Mouse (Mus musculus) heart, adult 11 months (tissue): ENCODE measurements around the gene Ascc3.
A peak's percentile ranks its signal among the peaks of the same experiment; 100 is the strongest.

Experiments
- DNase-seq: peaks from one replicate; pipeline ENCODE4 v3.0.0; 2022

Gene Ascc3

DNA sequence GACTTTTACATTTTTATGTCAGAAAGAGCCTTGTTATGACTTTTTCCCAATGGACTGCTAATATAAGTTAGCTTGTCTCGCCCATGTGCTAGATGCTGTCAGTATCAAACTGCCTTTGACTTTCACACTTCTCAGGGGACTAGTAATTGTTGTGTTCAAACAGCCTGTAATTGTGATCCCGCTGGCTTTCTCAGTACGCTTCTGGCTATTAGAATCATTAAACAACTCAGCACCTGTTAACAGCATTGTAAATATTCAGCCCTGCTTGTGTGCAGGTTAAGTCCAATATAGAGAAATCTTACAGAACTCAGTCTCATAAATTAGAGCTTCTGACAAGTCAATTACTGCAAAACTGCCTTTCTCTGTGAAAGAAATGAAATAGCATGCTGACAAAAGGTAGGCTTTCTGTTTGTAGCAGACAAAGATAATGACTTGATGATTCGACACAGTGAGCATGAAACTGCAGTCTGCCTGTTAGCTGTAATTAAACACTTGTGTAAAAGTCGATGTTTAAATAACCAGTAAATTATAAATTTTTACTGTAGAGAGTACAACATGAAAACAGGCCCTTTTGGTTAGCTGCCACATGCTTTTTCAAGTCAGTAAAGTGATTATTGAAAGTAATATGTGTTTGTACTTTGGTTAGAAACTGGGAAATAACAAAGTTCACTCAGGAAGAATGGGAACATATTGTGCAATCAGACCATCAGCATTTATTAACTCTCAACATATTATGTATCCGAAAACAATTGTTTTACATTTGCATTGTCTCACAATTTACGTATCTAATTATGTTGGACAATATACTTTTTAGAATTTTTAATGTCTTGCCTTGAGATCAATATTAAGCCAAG is 171.2 kb downstream of the Ascc3 start:
- no peak for DNase-seq

DNA sequence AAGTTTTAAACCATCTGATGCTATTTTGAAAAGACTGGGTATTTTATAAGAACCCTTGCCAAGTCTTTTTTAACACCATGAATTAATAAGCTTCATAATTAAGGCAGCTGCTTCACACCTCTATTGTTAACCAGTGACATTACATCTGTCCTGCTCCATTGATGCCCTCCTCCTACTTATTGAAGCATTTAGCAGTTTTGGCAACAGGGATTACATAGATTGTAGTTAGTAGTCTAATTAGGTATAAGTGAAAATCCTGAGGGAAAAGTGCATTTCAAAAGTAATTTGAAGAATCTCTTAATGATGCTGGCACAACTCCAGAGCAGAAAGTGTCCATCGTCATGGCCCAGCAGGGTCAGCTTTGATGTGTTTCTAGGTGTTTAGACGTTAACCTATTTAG is 180.3 kb downstream of the Ascc3 start:
- DNase-seq: no peak

DNA sequence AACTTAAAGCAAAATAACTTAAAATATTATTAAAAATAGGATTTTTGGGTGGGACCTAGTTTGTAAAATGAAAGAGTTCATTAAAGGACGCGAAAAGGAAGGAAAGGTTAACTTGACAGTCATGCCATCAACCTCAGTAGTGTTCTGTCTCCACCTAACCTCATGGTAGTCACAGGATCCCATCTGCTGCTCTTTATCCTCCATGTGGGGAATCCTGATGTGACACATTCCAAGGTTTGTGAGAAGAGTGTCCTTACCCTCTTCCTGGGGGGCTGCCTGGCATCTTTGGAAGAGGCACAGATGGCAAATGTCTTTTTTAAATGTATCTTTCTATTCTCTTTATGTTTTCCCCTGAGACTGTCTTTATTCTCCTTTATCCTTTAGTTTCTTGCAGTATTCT is 181.4 kb downstream of the Ascc3 start:
- DNase-seq: no peak

DNA sequence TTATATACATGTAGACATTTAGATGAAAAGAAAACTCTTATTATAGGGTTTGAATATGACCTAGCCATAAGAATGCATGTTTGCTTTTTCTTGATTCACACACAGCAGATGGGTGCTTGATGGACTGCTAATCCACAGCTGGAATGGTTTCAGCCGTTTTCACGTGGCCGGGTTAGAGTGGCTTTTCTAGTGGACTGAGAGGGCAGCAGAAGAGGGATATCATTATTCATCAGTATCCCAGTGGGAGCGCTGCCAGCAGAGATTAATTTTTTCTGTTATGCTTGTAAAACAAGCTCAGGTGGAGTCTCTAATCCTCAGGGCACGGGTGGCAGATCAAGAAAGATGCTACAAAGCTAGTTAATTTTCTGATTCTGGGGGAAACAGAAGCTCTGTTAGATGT is 200.4 kb downstream of the Ascc3 start:
- DNase-seq: no peak

DNA sequence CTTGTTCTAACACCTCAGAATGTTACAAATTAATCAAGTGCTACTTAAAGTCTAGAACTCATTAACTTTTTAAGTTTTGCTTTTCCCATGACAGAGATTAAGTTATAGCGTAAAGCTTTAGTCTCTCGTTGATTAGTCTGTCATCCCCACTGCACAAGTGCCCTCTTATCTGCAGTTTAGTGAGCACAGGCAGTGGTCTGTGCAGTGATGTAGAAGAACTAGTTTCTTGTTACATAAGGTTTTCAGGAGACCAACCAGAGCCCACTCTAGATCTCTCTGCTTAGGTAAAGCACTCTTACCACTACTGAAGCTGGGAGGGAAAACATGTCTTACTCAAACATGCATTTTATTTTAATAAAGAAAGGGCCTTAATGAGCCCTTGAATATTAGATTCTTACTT is 209.1 kb downstream of the Ascc3 start:
- DNase-seq: no peak

DNA sequence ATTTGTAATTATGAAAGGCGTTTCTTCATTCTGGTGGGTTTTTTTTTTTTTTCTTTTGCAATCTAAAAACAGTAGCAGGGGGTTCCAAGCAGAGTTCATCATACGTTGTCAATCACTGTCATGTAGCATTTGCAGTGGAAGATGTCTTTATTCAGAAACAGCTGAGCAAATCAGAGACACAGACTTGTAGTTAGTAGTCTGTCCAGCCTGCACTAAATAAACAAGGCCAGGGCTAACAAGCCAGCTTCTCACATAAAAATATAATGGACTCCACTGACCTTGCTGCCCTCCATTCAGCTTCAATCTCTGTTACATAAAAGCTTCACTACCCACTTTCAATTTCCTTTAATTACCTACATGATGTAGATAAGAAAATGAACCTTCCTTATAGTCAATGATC is 209.9 kb downstream of the Ascc3 start:
- no peak for DNase-seq

DNA sequence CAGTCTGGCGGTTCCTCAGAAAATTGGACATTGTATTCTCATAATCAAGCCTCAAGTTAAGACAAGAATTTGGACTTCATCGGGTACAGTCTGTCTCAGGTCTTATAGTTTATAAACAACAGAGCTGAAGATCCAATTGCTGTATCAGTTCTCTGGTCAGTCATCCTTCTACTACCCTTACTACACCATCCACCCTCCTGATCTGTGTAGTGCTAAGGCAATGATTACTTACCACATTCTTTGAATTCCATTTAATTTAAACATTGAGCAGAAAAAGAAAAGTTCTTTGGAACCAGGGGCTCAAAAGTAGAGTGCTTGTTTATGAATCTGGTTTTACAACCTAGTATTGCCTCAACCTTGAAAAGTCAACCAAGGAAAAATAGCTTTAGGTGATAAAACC is 213.7 kb downstream of the Ascc3 start:
- no peak for DNase-seq

DNA sequence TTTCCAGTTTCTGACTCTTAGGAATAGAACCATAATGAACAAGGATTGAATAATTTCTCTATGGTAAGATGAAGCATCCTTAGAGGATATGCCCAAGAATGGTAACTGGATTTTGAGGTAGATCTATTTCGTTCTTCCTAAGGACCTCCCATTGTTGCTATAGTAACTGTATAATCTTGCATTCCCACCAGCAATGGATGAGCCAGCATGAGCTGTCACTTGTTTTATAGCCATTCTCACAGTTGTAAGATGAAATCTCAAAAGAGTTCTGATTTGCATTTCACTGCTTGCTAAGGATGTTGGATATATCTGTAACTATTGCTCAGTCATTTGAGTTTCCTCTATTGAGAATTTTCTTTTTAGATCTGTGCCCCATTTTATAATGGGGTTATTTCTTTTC is 229.9 kb downstream of the Ascc3 start:
- DNase-seq: no peak

DNA sequence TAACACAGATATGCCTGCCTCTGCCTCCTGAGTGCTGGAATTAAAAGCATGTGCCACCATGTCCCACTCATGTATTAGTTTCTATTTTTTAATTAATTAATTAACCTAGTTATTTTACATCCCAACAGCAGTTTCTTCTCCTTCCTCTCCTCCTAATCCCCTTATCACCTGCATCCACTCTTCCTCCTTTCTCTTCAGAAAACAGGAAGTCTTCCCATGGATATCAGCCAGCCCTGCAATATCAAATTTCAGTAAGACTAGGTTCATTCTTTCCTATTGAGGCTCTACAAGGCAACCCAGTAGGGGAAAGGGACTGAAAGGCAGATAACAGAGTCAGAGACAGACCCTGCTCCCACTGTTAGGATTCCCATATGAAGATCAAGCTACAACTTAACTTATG is 234.4 kb downstream of the Ascc3 start:
- DNase-seq: no peak

DNA sequence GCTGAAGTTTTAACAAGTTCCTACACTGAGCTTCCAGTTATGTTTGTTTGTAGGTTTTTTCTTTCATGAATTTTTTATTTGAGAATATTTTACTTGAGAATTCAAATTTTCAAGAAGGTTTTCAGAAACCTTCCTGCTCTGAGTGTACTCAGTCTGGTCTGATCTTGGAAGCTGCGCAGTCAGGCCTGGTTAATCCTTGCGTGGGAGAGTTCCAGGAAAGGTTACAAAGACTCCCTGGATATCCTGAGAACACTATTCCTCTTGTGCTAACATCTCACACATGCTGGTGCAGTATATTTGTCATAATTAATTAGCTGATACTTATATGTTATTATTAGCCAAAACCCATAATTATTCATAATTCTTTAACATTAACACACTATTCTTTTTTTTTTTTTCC is 242.1 kb downstream of the Ascc3 start:
- DNase-seq: no peak

DNA sequence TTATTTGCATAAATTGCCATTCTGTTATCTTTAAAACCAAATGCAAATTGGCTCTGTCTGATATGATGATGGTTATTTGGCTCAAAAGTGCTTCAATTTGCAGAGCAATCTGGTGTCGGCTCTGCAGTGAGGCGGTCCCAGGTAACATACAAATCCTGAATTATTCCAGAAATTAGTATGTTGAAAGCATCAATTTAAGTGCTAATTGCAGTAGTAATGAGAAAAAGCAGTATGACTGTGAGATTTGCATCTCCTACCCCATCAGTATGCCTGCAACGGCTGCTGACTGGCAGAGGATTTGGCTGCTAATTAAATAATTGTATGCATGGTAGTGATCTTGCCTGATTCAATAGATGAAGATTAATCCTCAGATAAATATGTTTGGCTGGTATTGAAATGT is 250.9 kb downstream of the Ascc3 start:
- DNase-seq: no peak

DNA sequence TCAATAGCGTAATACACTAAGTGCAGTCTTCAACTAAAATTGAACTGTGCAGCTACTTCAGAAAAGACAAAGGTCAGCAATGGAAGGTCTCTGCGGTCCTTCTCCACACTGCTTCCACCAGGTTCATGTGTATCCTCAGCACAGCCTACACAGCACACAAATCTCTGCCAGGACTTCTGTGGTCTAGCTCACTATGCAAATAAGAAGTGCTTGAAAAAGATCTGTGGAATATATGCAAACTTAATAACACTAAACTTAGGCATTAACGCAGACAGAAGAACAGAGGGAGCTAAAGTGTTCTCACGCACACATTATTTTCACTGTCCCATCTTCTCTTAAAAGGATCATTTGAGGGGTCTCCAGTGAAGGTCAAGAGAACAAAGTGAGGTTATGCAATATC is 275.7 kb downstream of the Ascc3 start:
- DNase-seq: no peak

DNA sequence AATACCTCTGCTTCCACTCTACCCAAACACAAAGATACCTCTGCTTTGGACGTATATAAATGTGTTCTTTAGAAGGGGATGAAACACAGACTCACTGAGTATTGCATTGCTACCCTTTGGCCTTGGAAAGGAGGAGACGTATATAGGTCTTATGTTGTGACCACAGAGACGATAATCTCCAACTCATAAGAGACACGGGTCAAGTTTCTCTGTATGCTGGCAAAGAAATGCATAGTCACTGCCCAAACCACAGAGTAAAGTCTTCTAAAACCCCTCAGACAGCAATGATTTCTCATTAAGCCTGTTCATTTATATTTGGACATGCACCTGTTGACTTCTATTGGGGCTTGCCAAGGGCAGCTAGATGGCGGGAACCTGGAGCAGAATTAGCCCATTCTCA is 284.5 kb downstream of the Ascc3 start:
- no peak for DNase-seq

DNA sequence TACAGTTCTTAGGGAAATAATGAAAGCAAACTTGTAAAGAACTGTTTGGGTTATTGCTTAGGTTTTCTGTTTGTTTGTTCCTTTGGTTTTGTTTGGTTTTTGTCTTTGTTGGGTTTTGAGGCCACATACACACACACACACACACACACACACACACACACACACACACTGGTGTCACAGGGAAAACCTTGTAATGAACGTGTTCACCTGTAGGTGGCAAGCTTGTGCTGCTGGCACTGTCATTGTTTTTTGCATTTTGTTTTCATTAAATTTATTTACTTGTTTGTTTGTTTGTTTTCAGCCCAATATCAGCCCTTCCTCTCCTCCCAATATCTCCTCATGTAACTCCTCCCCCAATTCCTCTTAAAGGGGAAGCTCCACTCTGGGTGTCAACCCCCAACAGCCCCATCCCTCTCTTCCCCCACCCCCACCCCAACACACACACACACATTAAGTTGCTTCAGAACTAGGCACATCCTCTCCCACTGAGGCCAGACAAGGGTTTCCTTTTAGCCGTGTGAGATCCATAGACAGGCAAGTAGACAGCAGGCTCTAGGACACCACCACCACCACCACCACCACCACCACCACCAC is 289.1 kb downstream of the Ascc3 start:
- DNase-seq: no peak

DNA sequence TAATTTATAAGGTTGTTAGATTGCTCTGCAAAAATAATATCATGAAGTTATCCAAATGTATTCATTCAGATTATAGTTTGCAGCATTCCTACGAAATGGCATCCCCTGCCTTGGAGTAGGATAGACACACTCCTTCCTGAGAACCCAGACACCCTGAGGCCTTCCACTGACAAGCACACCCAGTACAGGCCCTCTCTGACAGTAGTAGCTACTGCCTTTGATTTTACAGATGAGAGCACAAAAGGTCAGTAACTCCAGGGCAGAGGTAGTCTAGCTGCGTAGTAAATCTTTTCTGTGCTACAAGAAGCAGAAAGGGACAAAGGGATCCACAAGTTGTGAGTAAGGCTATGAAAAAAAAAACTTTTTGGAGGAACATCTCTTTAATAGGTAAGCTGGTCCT is 289.9 kb downstream of the Ascc3 start:
- DNase-seq: no peak

DNA sequence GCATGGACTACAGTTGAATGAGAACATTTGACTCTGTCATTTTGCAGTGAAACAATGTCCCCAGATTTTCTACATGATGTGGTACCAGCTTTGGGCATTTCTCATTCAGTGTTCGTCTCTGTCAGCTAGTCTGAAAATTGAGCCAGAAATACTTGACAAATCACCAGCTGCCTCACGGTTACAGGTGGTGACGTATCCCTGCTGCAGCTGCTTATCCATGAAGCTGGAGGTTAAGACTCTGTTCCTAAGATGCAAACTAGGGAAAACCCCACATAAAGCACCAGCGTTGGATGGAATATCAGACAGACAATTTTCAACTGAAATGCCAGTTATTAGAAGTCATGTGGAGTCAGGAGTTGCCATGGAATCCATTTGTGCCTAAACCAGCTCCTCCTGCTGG is 293.8 kb downstream of the Ascc3 start:
- no peak for DNase-seq

DNA sequence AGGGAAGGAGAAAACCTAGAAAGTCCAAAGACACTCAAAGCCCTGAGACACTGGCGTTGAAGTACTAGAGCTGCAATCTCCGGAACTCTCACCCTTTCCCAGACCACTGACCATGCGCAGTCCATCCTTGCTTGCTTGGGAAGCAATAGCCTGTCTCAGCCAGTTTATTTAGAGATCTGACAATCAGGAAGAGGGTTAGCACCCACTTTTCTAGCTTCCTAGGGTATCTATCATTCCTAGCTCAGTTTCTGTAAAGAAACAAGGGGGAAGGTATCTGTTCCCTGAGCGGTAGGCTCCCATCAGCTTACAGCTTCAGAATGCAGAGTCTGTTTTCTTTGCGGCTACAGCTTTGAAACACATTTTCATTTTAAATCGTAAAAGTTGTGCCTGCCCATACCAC is 298.2 kb downstream of the Ascc3 start:
- DNase-seq: no peak

DNA sequence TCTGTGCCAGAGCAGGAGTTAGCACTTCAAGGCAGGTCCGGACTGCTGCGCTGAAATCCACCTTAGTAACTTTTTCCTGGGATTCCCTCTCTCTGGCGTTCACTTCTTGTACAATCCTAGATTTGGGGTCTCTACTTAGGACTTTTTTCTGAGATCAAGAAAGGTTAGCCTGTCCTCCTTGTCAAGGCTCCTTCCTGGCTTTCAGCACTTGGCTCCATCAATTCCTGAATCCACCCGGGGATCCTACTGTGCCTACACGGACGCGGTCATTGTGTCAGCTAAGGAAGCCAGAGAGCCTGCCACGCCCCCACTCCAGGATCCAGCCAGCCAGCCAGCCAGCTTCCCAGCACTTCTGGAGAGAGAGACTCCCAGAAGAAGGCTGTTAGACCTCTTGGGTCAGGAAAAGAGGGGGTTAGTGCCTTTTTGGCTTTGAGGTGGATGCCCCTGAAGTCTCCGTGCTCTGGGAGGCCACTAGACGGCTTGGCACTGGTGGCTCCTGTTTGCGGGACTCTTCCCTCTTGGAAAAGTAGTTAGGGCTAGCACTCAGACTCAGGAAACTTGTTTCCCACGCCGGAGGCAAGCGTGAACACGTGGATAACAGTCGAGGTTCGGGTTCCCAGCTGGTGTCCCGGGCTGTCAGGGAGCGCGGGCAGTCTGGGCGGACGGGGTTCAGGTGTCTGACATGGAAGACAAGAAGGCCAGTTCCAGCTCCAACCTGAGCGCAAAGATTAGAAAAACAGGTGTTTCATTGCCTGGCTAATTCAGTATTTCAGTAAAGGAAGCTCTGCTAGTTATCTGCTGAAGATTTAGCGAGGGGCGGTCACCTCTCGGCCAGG is 299.6 kb downstream of the Ascc3 start:
- DNase-seq: no peak

DNA sequence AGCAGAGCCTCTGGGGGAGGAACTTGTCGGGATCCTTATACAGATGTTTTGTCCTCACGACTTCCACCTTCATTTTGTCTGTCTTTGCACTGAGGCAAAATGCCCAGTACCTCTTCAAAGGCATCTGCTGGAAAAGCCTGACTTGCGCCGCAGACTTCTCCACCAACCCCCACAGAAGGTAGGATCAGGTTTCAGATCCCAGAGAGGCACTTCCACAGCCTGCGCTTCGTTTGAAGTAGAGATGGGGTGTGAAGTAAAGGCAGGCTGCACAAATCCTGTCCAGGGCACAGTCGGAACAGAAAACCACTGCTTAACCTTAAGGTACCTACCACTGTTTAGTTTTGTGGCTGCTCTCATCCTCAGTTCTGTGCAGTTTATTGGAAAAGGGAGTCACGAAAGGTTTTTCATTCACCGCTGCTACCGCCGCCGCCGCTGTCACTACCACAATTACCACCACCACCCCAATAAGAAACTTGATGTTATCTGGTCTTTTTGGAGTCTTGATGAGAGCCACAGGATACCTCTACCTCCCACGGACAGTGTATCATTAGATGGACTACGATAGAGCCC is 300.4 kb downstream of the Ascc3 start:
- no peak for DNase-seq

DNA sequence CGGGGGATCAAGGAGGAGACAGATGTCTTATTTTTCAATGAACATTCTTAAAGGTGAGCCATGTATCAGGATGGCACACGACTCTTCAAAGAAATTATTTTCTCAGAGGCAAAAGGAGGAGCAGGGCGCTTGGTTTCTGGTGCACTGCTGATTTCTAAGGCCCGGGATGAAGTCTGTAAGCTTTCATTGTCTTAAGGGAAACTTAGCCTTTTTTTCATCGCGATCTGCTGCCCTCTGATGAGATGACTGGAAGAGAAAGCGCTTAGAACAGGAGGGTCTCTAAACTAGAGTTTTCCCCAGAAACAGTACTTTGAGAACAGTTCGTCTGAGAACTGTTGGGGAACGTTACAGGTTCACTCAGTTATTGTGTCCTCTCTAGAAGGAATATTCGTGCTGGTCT is 301.1 kb downstream of the Ascc3 start:
- DNase-seq: no peak

DNA sequence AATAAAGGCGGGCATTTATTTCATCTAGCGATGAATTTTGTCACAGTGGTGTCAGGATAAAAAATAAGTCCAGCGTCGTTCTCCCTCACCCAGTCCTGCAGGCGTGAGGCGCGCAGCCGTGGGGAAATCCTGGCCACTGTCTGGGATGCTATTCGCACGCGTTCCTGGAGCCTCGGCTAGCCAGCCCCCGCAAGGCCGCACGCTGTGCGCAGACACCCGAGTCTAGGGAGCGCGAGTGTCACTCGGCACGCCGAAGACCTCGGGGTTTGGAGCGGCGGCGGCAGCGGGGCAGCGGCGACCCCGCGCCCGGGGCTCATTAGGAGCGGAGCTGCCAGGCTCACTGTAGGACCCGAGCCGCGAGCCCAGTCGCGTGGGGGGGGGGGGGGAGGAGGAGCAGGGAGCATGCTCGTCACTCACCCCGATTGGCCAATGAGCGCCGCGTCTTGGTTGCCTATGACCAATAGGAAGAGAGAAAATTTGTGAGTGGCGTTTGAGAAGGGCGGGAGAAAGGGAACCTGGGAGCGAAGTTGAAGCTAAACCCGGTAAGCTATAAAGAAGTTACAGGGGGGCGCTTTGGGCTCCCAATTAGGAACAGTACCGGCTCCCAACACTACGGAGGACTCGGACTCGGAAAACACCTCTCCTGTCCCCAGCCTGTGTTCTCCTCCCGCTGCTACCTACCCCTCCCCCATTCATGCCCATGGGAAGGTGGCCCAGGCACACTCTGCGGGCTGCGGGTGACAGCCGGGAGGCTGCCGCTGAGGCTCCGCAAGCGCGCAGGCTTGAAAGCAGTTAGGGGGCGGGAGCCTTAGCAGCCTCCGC is 301.9 kb downstream of the Ascc3 start, which contains the start of gene Sim1:
Gene Sim1, plus strand, starts transcription at position 585 of the 822 bp plus-strand sequence.
- DNase-seq: peak; percentile 92

DNA sequence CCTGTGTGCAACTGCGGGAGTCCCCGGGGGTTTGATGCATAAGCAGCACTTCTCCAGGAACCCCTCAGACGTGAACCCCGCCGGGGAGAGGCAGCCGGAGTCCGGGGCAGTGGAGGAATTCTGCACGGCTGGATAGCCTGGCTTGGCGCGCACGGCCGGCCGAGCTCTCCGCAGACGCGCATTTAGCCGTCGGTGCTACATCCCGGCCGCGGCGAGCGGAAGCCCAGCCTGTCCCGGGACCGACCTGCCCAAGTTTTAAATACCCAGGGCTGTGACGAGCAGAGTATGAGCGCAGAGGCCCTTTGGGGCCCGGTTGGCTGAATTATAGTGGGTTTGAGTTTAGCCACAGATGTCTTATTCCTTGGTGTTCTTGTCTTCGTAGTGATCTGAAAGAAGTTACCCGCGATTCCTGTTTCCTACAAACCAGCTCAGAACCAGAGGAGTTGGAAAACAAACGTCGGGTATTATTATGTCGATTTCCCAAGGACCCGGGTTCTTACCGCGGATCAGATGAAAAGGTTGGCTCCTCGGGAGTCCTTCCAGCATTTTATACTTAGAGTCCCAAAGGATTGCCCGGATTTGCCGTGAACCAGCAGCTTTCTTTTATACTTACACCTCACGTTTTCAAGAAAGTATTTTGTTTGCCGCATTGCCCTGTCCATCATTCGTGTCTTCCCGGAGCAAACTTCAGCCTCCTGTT is 302.8 kb downstream of the Ascc3 start:
- DNase-seq: no peak
